Mouse (Mus musculus): Measurements from ENCODE around the gene Sesn1.

DNA sequence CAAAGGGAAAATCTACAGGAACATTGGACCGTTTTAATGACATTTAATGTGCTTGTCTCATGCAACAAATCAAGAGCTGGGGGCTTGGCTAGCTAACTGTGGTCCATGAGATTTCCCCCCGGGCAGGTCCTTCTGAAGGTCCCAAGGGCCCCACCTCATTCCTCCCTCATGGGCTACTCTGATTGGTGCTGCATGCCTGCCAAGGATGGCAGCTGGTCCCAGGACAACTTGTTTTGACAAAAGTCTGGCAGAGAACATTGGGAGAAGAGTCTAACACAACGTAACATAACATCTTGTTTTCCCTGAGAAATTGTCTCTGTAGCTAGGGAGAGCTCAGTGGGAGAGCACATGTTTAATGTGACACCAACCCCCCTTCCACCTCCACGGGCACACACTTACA is 126.4 kb downstream of the Sesn1 start:
- no peak for TF ChIP-seq CTCF (IDR thresholded peaks at IDR 0.05; ENCODE audit: low read depth, low read length)
- no peak for TF ChIP-seq POLR2A (IDR thresholded peaks at IDR 0.05; ENCODE audit: extremely low read depth, insufficient read depth, low read length)

Measured in liver, adult 2 months (tissue).